Mouse (Mus musculus) CH12.LX (cell line): Measurements from ENCODE around the gene Notch1. TPM values are rescaled to one million over a fixed set of nuclear protein-coding genes. Genes with fewer than 3 reads are reported as not detected.

Experiments used
- DNase-seq: peaks from one replicate; pipeline ENCODE4 v3.0.0-alpha.2; 2013; ENCODE audit errors: extremely low read depth
- H3K27ac ChIP-seq: 2 replicates; pipeline ENCODE4 v1.5.1; 2012; ENCODE audit warnings: low read depth, mild to moderate bottlenecking, control low read depth, moderate library complexity; ENCODE audit not compliant: insufficient read depth
- H3K27me3 ChIP-seq: replicated peaks from 2 replicates; pipeline ENCODE3; 2012; ENCODE audit warnings: inconsistent platforms
- H3K36me3 ChIP-seq, 2 experiments: replicated peaks in 1 of 2; 2 replicates each; pipeline versions ENCODE3 to v1.6.1; 2012; ENCODE audit warnings: inconsistent platforms in 1 of 2, low read length in 1 of 2, mild to moderate bottlenecking in 1 of 2, mixed read lengths in 1 of 2, moderate library complexity in 1 of 2; ENCODE audit not compliant: control insufficient read depth in 1 of 2, insufficient read depth in 1 of 2
- H3K4me1 ChIP-seq, 2 experiments: 2 replicates each; pipeline ENCODE4 v1.6.1; 2012; ENCODE audit warnings: inconsistent platforms in 1 of 2, moderate library complexity in 1 of 2; ENCODE audit not compliant: insufficient read depth in 2 of 2, control insufficient read depth in 1 of 2
- H3K4me2 ChIP-seq: 2 replicates; pipeline ENCODE4 v1.6.1; 2012; ENCODE audit warnings: low read depth, mild to moderate bottlenecking, control low read depth; ENCODE audit not compliant: poor library complexity, insufficient read depth, severe bottlenecking
- H3K4me3 ChIP-seq, 3 experiments: fragments of 150-350 bp in 1 of 3; sonication (generic) in 1 of 3; replicated peaks in 1 of 3; 2 replicates each; pipeline versions ENCODE3 to v1.5.1; 2011 to 2012; ENCODE audit warnings: low read depth in 2 of 3, low read length in 2 of 3, mild to moderate bottlenecking in 2 of 3, moderate library complexity in 2 of 3, control low read depth in 1 of 3, improper control_type of control experiment in 1 of 3, inconsistent platforms in 1 of 3, mixed read lengths in 1 of 3; ENCODE audit not compliant: poor library complexity in 1 of 3
- H3K79me2 ChIP-seq: replicated peaks from 2 replicates; pipeline ENCODE4 v1.6.1; 2012; ENCODE audit warnings: mild to moderate bottlenecking, moderate library complexity; ENCODE audit not compliant: control insufficient read depth, poor library complexity, insufficient read depth, severe bottlenecking; ENCODE audit errors: extremely low read depth
- H3K9ac ChIP-seq: 2 replicates; pipeline ENCODE4 v1.6.1; 2012; ENCODE audit warnings: low read depth, mild to moderate bottlenecking, control low read depth, moderate library complexity; ENCODE audit not compliant: insufficient read depth
- H3K9me3 ChIP-seq: replicated peaks from 2 replicates; pipeline ENCODE3; 2012; ENCODE audit warnings: low read length, inconsistent platforms, mixed read lengths
- CHD1 ChIP-seq: IDR thresholded peaks from 2 replicates; pipeline ENCODE4 v1.6.1; 2012; ENCODE audit warnings: low read depth, low read length, improper control_type of control experiment, inconsistent platforms
- CTCF ChIP-seq, 2 experiments: IDR thresholded peaks in 1 of 2; conservative IDR thresholded peaks in 1 of 2; 2 replicates each; pipeline ENCODE4 v1.5.1; 2011 to 2012; ENCODE audit warnings: low read depth in 2 of 2, low read length in 2 of 2, improper control_type of control experiment in 1 of 2, inconsistent platforms in 1 of 2, mild to moderate bottlenecking in 1 of 2, moderate library complexity in 1 of 2
- EP300 ChIP-seq: IDR thresholded peaks from 2 replicates; pipeline ENCODE4 v1.6.1; 2011; ENCODE audit warnings: low read length, improper control_type of control experiment
- JUN ChIP-seq: IDR thresholded peaks from 2 replicates; pipeline ENCODE4 v1.6.1; 2011; ENCODE audit warnings: low read depth, mild to moderate bottlenecking, low read length, improper control_type of control experiment, moderate library complexity; ENCODE audit not compliant: insufficient read depth
- MEF2A ChIP-seq: IDR thresholded peaks from 2 replicates; pipeline ENCODE4 v1.6.1; 2014; ENCODE audit warnings: low read depth, mild to moderate bottlenecking, inconsistent platforms, low read length, improper control_type of control experiment, borderline replicate concordance
- MYC ChIP-seq: IDR thresholded peaks from 2 replicates; pipeline ENCODE4 v1.6.1; 2011; ENCODE audit warnings: low read depth, mild to moderate bottlenecking, improper control_type of control experiment, low read length
- PAX5 ChIP-seq: IDR thresholded peaks from 2 replicates; pipeline ENCODE4 v1.6.1; 2012; ENCODE audit warnings: low read length, inconsistent platforms, mixed read lengths
- POLR2AphosphoS2 ChIP-seq: IDR thresholded peaks from 2 replicates; pipeline ENCODE4 v1.6.1; 2011; ENCODE audit warnings: low read depth, low read length, improper control_type of control experiment
- RCOR1 ChIP-seq: conservative IDR thresholded peaks from 2 replicates; pipeline ENCODE4 v1.6.1; 2012; ENCODE audit warnings: low read depth, mild to moderate bottlenecking, inconsistent platforms, low read length, improper control_type of control experiment
- SIN3A ChIP-seq: IDR thresholded peaks from 2 replicates; pipeline ENCODE4 v1.6.1; 2012; ENCODE audit warnings: low read length, improper control_type of control experiment, inconsistent platforms
- SMC3 ChIP-seq: IDR thresholded peaks from 2 replicates; pipeline ENCODE4 v1.6.1; 2011; ENCODE audit warnings: low read depth, low read length, improper control_type of control experiment
- TBP ChIP-seq: conservative IDR thresholded peaks from 2 replicates; pipeline ENCODE4 v1.6.1; 2011; ENCODE audit warnings: low read depth, low read length, improper control_type of control experiment
- ZC3H11A ChIP-seq: IDR thresholded peaks from 2 replicates; pipeline ENCODE4 v1.6.1; 2012; ENCODE audit warnings: low read depth, mild to moderate bottlenecking, inconsistent platforms, low read length, improper control_type of control experiment
- ZKSCAN1 ChIP-seq: IDR thresholded peaks from 2 replicates; pipeline ENCODE4 v1.6.1; 2012; ENCODE audit warnings: low read depth, inconsistent platforms, low read length, improper control_type of control experiment, borderline replicate concordance
- ZMIZ1 ChIP-seq: IDR thresholded peaks from 2 replicates; pipeline ENCODE4 v1.6.1; 2012; ENCODE audit warnings: low read depth, mild to moderate bottlenecking, inconsistent platforms, low read length, improper control_type of control experiment
- ZNF384 ChIP-seq: IDR thresholded peaks from 2 replicates; pipeline ENCODE4 v1.6.1; 2012; ENCODE audit warnings: low read depth, low read length, improper control_type of control experiment, inconsistent platforms
- dilution Hi-C: fragments of 300-500 bp; cut with MboI; formaldehyde crosslinking; loops from 2 replicates; pipeline ENCODE4 v1.14.3; 2020; ENCODE audit warnings: low sequenced_read_pairs; ENCODE audit not compliant: extremely low pct_unique_long_range_greater_than_20kb, extremely low pct_ligation_motif_present
- in situ Hi-C: fragments of 300-500 bp; cut with MboI; formaldehyde crosslinking; loops from 3 replicates; pipeline ENCODE4 v1.14.3; 2019; ENCODE audit warnings: low sequenced_read_pairs, low pct_ligation_motif_present, low pct_unique_long_range_greater_than_20kb, mixed read lengths
- polyA plus RNA-seq: library from polyadenylated mRNA; unstranded; fragments of >175 nt; gene quantifications from 2 replicates; pipeline ENCODE4 v1.2.1, GENCODE M21; 2012; ENCODE audit warnings: low read depth; ENCODE audit not compliant: insufficient read length
- total RNA-seq, 2 experiments: library from RNA; depleted of rRNA; stranded (reverse); fragments of 300-350 nt in 1 of 2; fragments of >200 nt in 1 of 2; gene quantifications; 2 replicates each; pipeline ENCODE4 v1.2.3; 2012 to 2014

Notch1 gene
- total and polyA plus RNA-seq, 3 experiments, result 0.98 to 13.1 (median 3.8) TPM

DNA sequence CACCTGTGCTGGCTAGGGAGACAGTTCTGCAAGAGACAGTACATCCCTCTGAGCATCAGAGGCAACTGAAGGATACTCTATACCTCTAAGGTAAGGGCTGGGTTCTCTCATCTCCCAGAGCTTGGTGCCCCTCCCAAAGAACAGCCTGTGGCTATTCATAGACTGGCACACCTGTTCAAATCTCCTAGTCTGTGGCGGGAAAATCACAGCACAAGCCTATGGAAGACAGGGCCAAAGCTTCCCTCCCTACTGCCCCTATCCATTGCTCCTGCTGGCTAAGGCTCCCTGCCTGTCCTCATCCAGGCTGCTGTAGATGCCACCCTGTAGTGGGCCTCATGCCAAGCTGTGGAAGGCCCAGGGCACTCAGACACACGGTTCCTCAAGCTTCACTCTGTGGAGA lies 20.8 kb downstream of the Notch1 start:
- Histone ChIP-seq H3K9ac (no peak overlapping the region), H3K9me3 (no peaks in the 10 kb centered on the region), H3K4me3 (no peak overlapping the region), H3K27ac (no peak overlapping the region), H3K36me3 (peaks cover 17 to 49% of the 10 kb centered on the region in 2 experiments), H3K4me1 (peaks cover 32 to 35% of the 10 kb centered on the region in 2 experiments), H3K79me2 (peaks cover 26% of the 10 kb centered on the region), H3K27me3 (no peaks in the 10 kb centered on the region), H3K4me2 (no peak overlapping the region)
- TF ChIP-seq CTCF (conservative IDR thresholded peaks at IDR 0.05 in 1 of 2, IDR thresholded peaks at IDR 0.05 in 1 of 2; ENCODE audit: low read depth in 2 of 2, low read length in 2 of 2), result no peak
- no peak for TF ChIP-seq JUN
- no peak for TF ChIP-seq SMC3
- no peak for TF ChIP-seq MEF2A
- no peak for TF ChIP-seq CHD1
- no peak for TF ChIP-seq POLR2AphosphoS2
- dilution Hi-C loops, result no loop called here
- no peak for DNase-seq
- in situ Hi-C loops, result loop anchor here (5.0 kb wide), 1 partner anchor 43 kb away; no protein-coding TSS in a partner anchor

DNA sequence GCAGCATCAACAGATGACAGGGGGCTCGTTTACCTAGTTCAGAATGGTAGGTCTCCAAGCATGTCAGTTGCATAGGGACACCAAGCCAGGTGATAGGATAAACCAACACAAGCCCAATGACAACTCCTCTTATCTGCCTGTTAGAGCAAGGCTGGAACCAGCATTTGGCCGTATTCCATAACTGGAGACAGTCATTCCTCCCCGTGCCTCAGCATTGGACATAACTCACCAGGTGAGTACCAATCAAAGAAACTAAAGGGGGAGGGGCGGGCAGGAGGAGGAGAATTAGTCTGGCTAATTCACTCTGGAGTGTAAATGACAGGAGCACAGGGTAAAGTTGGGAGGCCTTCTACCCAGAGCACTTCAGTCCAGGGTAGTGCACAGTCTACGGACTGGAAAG lies 21.5 kb downstream of the Notch1 start:
- peaks cover 12 to 45% of the 10 kb centered on the region in 2 experiments for H3K36me3 ChIP-seq
- dilution Hi-C loops, result no loop called here
- peaks cover 35% of the 10 kb centered on the region in 2 experiments for H3K4me1 ChIP-seq
- no peak for TF ChIP-seq ZMIZ1
- TF ChIP-seq CHD1, result no peak
- no peak for TF ChIP-seq PAX5
- no peak for TF ChIP-seq SIN3A
- no peak for TF ChIP-seq RCOR1
- no peak for TF ChIP-seq ZC3H11A
- no peak for TF ChIP-seq TBP
- no peak for TF ChIP-seq ZKSCAN1
- TF ChIP-seq MYC, result no peak
- no peak for TF ChIP-seq POLR2AphosphoS2
- TF ChIP-seq EP300, result no peak
- TF ChIP-seq ZNF384, result no peak
- no peak overlapping the region for H3K4me2 ChIP-seq
- in situ Hi-C loops, result loop anchor here (5.0 kb wide), 1 partner anchor 43 kb away; no protein-coding TSS in a partner anchor
- no peak for DNase-seq
- H3K27ac ChIP-seq, result no peak overlapping the region
- H3K79me2 ChIP-seq, result peaks cover 26% of the 10 kb centered on the region
- H3K9me3 ChIP-seq, result no peaks in the 10 kb centered on the region
- no peak overlapping the region for H3K4me3 ChIP-seq
- no peaks in the 10 kb centered on the region for H3K27me3 ChIP-seq
- no peak overlapping the region for H3K9ac ChIP-seq
